Mouse (Mus musculus) bone marrow, adult 2 months (tissue): ENCODE results near the gene Aoc3.

Experiments used
- CTCF ChIP-seq: fragments of 200-500 bp; IDR thresholded peaks from 2 replicates; pipeline ENCODE4 v1.5.1; 2011; ENCODE audit warnings: low read length, control low read depth; ENCODE audit not compliant: control insufficient read depth, insufficient read depth
- POLR2A ChIP-seq: fragments of 200-500 bp; IDR thresholded peaks from 2 replicates; pipeline ENCODE4 v1.6.1; 2011; ENCODE audit warnings: low read depth, mild to moderate bottlenecking, control low read depth, low read length, borderline replicate concordance; ENCODE audit not compliant: control insufficient read depth

GRCm38 (mm10) chr11:101351721-101352111 lies 21.3 kb downstream of the Aoc3 start:
- TF ChIP-seq CTCF, result no peak
- no peak for TF ChIP-seq POLR2A
